Mouse (Mus musculus): ENCODE measurements at regions not wholly inside any gene's neighbourhood (a gene's known extent, or its start where the extent isn't known, plus 50 kb on each side); places are given as distances from the start of the nearest gene placed in this dataset.

- Histone ChIP-seq H3K9me3 (ENCODE audit: control insufficient read depth, low read length) (no peaks in the 10 kb centered on the region), H3K36me3 (ENCODE audit: control insufficient read depth, insufficient read depth, low read length) (no peaks in the 10 kb centered on the region)
- 35% methylated on average over 1 of the region's 1 CpGs for WGBS
Measured at GRCm38 (mm10) chr11:32937167-32937566, 112.8 kb upstream of the Smim23 start.

GRCm38 (mm10) chr11:32931928-32932327 lies 107.5 kb upstream of the Smim23 start:
- 48% methylated on average over 9 of the region's 9 CpGs for WGBS
- DNase-seq (ENCODE audit: low spot score), result no peak
- Histone ChIP-seq H3K36me3 (ENCODE audit: control insufficient read depth, insufficient read depth, low read length) (no peaks in the 10 kb centered on the region), H3K27me3 (replicated peaks; ENCODE audit: control insufficient read depth, insufficient read depth, low read length) (no peaks in the 10 kb centered on the region; the same call in 1 of the 2 replicates), H3K4me3 (ENCODE audit: low read depth, low read length) (no peak overlapping the region), H3K9me3 (ENCODE audit: control insufficient read depth, low read length) (no peaks in the 10 kb centered on the region), H3K4me2 (no peak overlapping the region), H3K4me1 (replicated peaks; ENCODE audit: control insufficient read depth, insufficient read depth, low read length) (no peaks in the 10 kb centered on the region), H3K9ac (ENCODE audit: low read depth, low read length) (no peak overlapping the region), H3K27ac (ENCODE audit: low read depth, low read length) (no peak overlapping the region)
- ATAC-seq (replicated peaks; ENCODE audit: low FRiP score), result no peak

More at GRCm38 (mm10) chr11:32937167-32937566, 112.8 kb upstream of the Smim23 start:
- Histone ChIP-seq H3K4me2 (no peak overlapping the region), H3K9ac (ENCODE audit: low read depth, low read length) (no peak overlapping the region), H3K4me1 (replicated peaks; ENCODE audit: control insufficient read depth, insufficient read depth, low read length) (no peaks in the 10 kb centered on the region), H3K27ac (ENCODE audit: low read depth, low read length) (no peak overlapping the region), H3K27me3 (replicated peaks; ENCODE audit: control insufficient read depth, insufficient read depth, low read length) (no peaks in the 10 kb centered on the region), H3K4me3 (ENCODE audit: low read depth, low read length) (no peak overlapping the region)
- ATAC-seq (replicated peaks; ENCODE audit: low FRiP score) (no peak), DNase-seq (ENCODE audit: low spot score) (no peak)

GRCm38 (mm10) chr11:32931018-32931417 lies 106.6 kb upstream of the Smim23 start:
- Histone ChIP-seq H3K4me3 (ENCODE audit: low read depth, low read length) (no peak overlapping the region), H3K27me3 (replicated peaks; ENCODE audit: control insufficient read depth, insufficient read depth, low read length) (no peaks in the 10 kb centered on the region; the same call in 1 of the 2 replicates), H3K36me3 (ENCODE audit: control insufficient read depth, insufficient read depth, low read length) (no peaks in the 10 kb centered on the region), H3K9me3 (ENCODE audit: control insufficient read depth, low read length) (no peaks in the 10 kb centered on the region), H3K27ac (ENCODE audit: low read depth, low read length) (no peak overlapping the region), H3K9ac (ENCODE audit: low read depth, low read length) (no peak overlapping the region), H3K4me1 (replicated peaks; ENCODE audit: control insufficient read depth, insufficient read depth, low read length) (no peaks in the 10 kb centered on the region), H3K4me2 (no peak overlapping the region)
- 14% methylated on average over 14 of the region's 14 CpGs for WGBS
- ATAC-seq (replicated peaks; ENCODE audit: low FRiP score) (no peak), DNase-seq (ENCODE audit: low spot score) (no peak)

GRCm38 (mm10) chr11:32928837-32929236 lies 104.4 kb upstream of the Smim23 start:
- Histone ChIP-seq H3K4me3 (ENCODE audit: low read depth, low read length) (no peak overlapping the region), H3K4me2 (no peak overlapping the region), H3K9me3 (ENCODE audit: control insufficient read depth, low read length) (no peaks in the 10 kb centered on the region), H3K27ac (ENCODE audit: low read depth, low read length) (no peak overlapping the region), H3K4me1 (replicated peaks; ENCODE audit: control insufficient read depth, insufficient read depth, low read length) (0 out of 2 replicates have a peak, but pooled peaks cover 2% of the 10 kb centered on the region), H3K36me3 (ENCODE audit: control insufficient read depth, insufficient read depth, low read length) (no peaks in the 10 kb centered on the region), H3K27me3 (replicated peaks; ENCODE audit: control insufficient read depth, insufficient read depth, low read length) (peaks cover 10% of the 10 kb centered on the region), H3K9ac (ENCODE audit: low read depth, low read length) (no peak overlapping the region)
- DNase-seq (ENCODE audit: low spot score) (no peak), ATAC-seq (replicated peaks; ENCODE audit: low FRiP score) (no peak)
- 80% methylated on average over 2 of the region's 2 CpGs for WGBS

GRCm38 (mm10) chr11:32925421-32926271 lies 101.2 kb upstream of the Smim23 start:
- no peaks in the 10 kb centered on the region for H3K9me3 ChIP-seq (ENCODE audit: control insufficient read depth, low read length)
- ATAC-seq (replicated peaks; ENCODE audit: low FRiP score) (0 out of 2 replicates have a peak, but pooled peaks have one; percentile 29), DNase-seq (ENCODE audit: low spot score) (peak; percentile 51)
- peak overlapping the region; percentile 44 for H3K4me2 ChIP-seq
- H3K4me1 ChIP-seq (replicated peaks; ENCODE audit: control insufficient read depth, insufficient read depth, low read length), result 0 out of 2 replicates have a peak, but pooled peaks cover 2% of the 10 kb centered on the region
- WGBS, result 13% methylated on average over 33 of the region's 33 CpGs
- H3K27me3 ChIP-seq (replicated peaks; ENCODE audit: control insufficient read depth, insufficient read depth, low read length), result peaks cover 10% of the 10 kb centered on the region
- H3K27ac ChIP-seq (ENCODE audit: low read depth, low read length), result no peak overlapping the region; the same call in 1 of the 2 replicates
- H3K9ac ChIP-seq (ENCODE audit: low read depth, low read length), result no peak overlapping the region
- no peaks in the 10 kb centered on the region for H3K36me3 ChIP-seq (ENCODE audit: control insufficient read depth, insufficient read depth, low read length)
- H3K4me3 ChIP-seq (ENCODE audit: low read depth, low read length), result no peak overlapping the region; the same call in 1 of the 2 replicates

GRCm38 (mm10) chr11:32924932-32925331 lies 100.5 kb upstream of the Smim23 start:
- ATAC-seq (replicated peaks; ENCODE audit: low FRiP score) (no peak), DNase-seq (ENCODE audit: low spot score) (no peak)
- no peaks in the 10 kb centered on the region for H3K36me3 ChIP-seq (ENCODE audit: control insufficient read depth, insufficient read depth, low read length)
- no peak overlapping the region for H3K9ac ChIP-seq (ENCODE audit: low read depth, low read length)
- WGBS, result 69% methylated on average over 7 of the region's 7 CpGs
- H3K4me2 ChIP-seq, result no peak overlapping the region
- H3K4me1 ChIP-seq (replicated peaks; ENCODE audit: control insufficient read depth, insufficient read depth, low read length), result 0 out of 2 replicates have a peak, but pooled peaks cover 2% of the 10 kb centered on the region
- H3K27me3 ChIP-seq (replicated peaks; ENCODE audit: control insufficient read depth, insufficient read depth, low read length), result peaks cover 10% of the 10 kb centered on the region
- H3K4me3 ChIP-seq (ENCODE audit: low read depth, low read length), result no peak overlapping the region
- no peak overlapping the region; the same call in 1 of the 2 replicates for H3K27ac ChIP-seq (ENCODE audit: low read depth, low read length)
- H3K9me3 ChIP-seq (ENCODE audit: control insufficient read depth, low read length), result no peaks in the 10 kb centered on the region

- DNase-seq (ENCODE audit: low spot score) (no peak), ATAC-seq (replicated peaks; ENCODE audit: low FRiP score) (no peak)
- H3K36me3 ChIP-seq (ENCODE audit: control insufficient read depth, insufficient read depth, low read length), result no peaks in the 10 kb centered on the region
- H3K4me2 ChIP-seq, result no peak overlapping the region
- H3K4me3 ChIP-seq (ENCODE audit: low read depth, low read length), result no peak overlapping the region
- 73% methylated on average over 3 of the region's 3 CpGs for WGBS
- H3K27me3 ChIP-seq (replicated peaks; ENCODE audit: control insufficient read depth, insufficient read depth, low read length), result no peaks in the 10 kb centered on the region
- no peaks in the 10 kb centered on the region for H3K9me3 ChIP-seq (ENCODE audit: control insufficient read depth, low read length)
- H3K9ac ChIP-seq (ENCODE audit: low read depth, low read length), result no peak overlapping the region
- no peak overlapping the region for H3K27ac ChIP-seq (ENCODE audit: low read depth, low read length)
- no peaks in the 10 kb centered on the region for H3K4me1 ChIP-seq (replicated peaks; ENCODE audit: control insufficient read depth, insufficient read depth, low read length)
Measured at GRCm38 (mm10) chr11:32913071-32913470, 88.7 kb upstream of the Smim23 start.

GRCm38 (mm10) chr11:32911791-32912190 lies 87.4 kb upstream of the Smim23 start:
- no peak overlapping the region for H3K9ac ChIP-seq (ENCODE audit: low read depth, low read length)
- no peak for DNase-seq (ENCODE audit: low spot score)
- no peak overlapping the region for H3K4me3 ChIP-seq (ENCODE audit: low read depth, low read length)
- H3K4me1 ChIP-seq (replicated peaks; ENCODE audit: control insufficient read depth, insufficient read depth, low read length), result no peaks in the 10 kb centered on the region
- WGBS, result 61% methylated on average over 4 of the region's 4 CpGs
- H3K27me3 ChIP-seq (replicated peaks; ENCODE audit: control insufficient read depth, insufficient read depth, low read length), result no peaks in the 10 kb centered on the region
- no peak overlapping the region for H3K4me2 ChIP-seq
- no peaks in the 10 kb centered on the region for H3K36me3 ChIP-seq (ENCODE audit: control insufficient read depth, insufficient read depth, low read length)
- ATAC-seq (replicated peaks; ENCODE audit: low FRiP score), result no peak
- no peak overlapping the region for H3K27ac ChIP-seq (ENCODE audit: low read depth, low read length)
- H3K9me3 ChIP-seq (ENCODE audit: control insufficient read depth, low read length), result no peaks in the 10 kb centered on the region
